Mouse (Mus musculus) ES-Bruce4 (cell line): ENCODE results near the gene Uqcrc1.

Source experiments
- CTCF ChIP-seq: IDR thresholded peaks from one replicate; pipeline ENCODE4 v1.8.1; 2011; ENCODE audit warnings: low read depth, low read length
- EP300 ChIP-seq: IDR thresholded peaks from 2 replicates; pipeline ENCODE4 v1.6.1; 2011; ENCODE audit warnings: low read depth, low read length; ENCODE audit not compliant: insufficient read depth

- TF ChIP-seq CTCF, result no peak
- TF ChIP-seq EP300, result no peak
Observed at GRCm38 (mm10) chr9:108990462-108990820, 54.0 kb downstream of the Uqcrc1 start.
